Mouse (Mus musculus): ENCODE results near the gene Kdm6b.

Kdm6b gene

GRCm38 (mm10) chr11:69418481-69419442, 5.3 kb upstream of the Kdm6b start:
- peak; percentile 92 to 94 for DNase-seq

GRCm38 (mm10) chr11:69417449-69418384, 4.2 kb upstream of the Kdm6b start:
- DNase-seq = peak; percentile 98

DNA sequence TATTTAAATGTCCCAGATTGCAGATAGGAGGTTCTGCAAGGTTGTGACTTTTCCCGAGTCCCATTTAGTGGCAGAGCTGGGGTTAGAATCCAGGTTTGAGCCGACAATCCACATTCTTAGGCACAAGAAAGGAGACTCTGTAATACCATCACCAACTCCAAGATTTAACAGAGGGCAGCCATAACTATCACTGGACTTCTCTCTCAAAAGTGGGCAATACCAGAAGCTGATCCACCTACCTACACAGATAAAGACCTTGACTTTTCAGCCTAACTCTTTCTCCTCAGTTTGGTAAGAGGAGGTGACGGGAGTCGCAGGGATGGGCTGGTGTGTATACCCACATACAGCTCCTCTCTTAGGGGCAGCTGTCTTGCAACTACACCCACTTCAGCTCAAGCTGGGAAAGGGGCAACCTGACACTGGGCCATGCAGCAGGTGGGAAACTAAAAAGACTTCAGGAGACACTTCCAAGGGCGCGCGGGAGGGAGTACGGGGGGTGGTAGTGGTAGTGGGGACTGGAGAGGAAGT, 3.5 kb upstream of the Kdm6b start:
- DNase-seq = no peak

DNA sequence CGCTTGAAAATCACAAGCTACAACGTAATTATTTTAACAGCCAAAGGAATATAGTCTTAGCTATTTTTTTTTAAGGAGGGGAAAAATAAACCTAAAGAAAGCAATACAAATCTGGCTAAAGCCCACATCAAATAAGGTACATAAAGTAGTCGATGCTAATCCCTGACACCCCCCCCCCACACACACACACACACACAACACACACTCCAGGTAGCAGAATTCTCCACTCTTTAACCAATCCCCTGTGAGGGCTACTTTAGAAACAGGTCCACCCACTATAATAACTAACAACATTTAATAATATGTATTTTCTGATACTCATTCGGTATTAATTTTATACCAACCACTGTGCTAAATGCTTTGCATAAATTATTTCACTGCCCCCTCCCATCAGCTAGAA, 3.0 kb upstream of the Kdm6b start:
- no peak for DNase-seq

- peak; percentile 55 to 70 for DNase-seq
Measured at GRCm38 (mm10) chr11:69415668-69416451, 2.4 kb upstream of the Kdm6b start.

DNA sequence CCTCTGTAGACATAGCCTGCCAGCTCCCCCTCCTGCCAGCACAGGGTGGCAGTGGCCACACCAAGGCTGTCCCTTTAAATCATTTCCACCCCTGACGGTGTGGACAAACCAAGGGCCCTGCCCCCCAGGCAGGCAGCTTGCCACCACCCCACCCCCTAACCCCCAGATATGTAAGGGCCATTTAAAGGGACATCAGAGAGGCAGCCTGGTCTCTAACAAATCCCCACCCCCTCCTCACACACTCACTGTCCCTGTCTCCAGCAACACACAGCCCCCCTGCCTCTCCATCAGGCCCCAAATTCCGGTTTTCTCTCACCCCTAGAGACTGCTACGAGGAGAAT, 1.8 kb upstream of the Kdm6b start:
- DNase-seq = peak; percentile 76 to 85

GRCm38 (mm10) chr11:69414421-69415326, 1.2 kb upstream of the Kdm6b start:
- no peak for DNase-seq

DNA sequence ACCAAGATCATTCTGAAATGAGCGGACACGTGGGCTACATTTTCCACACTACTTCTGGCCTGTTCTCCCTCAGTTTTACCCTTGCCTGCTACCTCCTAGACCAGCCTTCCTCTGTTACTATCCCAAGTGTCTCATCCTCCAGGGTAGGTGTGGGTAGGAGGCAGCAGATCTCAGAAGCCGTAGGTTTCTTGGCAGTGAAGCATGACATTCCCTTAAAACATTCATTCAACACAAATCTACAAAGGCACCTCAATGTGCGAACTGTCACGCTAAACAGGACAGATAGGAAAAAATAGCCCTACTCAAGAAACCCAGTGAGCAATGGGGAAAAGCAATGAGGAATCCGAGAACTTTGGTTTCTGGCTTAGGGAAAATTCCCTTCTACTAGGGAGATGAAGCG, 927 bp downstream of the Kdm6b start:
- no peak for DNase-seq

DNA sequence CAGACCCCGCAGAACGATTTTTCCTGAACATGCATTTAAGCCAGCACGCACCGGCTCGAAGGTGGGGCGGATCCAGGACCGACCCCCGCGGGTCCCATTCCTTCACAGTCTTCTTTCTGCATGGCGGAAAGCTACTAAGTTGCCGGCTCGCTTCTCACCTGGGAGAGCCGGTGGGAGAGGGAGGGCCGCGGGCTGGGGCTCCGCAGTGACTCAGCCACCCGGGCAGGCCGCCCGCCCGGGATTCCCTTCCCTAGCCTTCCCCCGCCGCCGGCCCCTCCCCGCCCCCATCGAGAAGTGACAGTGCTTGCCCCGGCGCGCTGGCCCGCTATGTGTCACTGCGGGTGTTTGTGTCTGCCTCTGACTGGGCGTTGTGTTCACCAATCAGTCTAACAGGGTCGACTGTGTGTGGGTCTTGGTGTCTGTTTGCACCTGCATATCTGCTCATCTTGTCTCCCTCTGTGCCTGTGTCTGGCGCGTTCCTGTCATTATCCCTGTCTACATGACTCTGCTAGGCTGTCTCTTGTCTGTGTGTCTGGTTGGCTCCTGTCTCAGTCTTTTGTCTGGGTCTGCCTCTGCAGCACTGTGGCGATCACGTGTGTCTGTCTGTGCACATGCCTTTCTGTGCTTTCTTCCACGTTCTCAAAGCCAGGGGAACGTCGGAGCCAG, 1.8 kb downstream of the Kdm6b start:
- peak in 1 of 2 experiments; percentile 69 for DNase-seq

- DNase-seq = peak; percentile 94 to 95
Measured at GRCm38 (mm10) chr11:69411073-69411535, 2.4 kb downstream of the Kdm6b start.

GRCm38 (mm10) chr11:69410310-69411072, 3.0 kb downstream of the Kdm6b start:
- DNase-seq = peak in 1 of 2 experiments; percentile 30

DNA sequence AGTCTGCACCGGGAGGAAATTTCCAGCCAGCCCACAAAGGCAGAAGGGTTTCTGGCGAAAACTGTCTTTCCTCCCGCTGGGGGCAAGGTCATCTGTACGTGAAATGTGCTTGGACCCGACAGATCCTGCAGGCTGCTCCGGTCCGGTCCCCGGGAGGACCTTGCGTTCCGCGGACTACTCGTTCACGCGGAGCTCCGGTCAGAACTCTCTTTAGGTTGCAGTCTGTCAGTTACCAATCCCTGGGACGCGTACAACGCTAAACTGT, 3.5 kb downstream of the Kdm6b start:
- DNase-seq = peak in 1 of 2 experiments; percentile 44

DNA sequence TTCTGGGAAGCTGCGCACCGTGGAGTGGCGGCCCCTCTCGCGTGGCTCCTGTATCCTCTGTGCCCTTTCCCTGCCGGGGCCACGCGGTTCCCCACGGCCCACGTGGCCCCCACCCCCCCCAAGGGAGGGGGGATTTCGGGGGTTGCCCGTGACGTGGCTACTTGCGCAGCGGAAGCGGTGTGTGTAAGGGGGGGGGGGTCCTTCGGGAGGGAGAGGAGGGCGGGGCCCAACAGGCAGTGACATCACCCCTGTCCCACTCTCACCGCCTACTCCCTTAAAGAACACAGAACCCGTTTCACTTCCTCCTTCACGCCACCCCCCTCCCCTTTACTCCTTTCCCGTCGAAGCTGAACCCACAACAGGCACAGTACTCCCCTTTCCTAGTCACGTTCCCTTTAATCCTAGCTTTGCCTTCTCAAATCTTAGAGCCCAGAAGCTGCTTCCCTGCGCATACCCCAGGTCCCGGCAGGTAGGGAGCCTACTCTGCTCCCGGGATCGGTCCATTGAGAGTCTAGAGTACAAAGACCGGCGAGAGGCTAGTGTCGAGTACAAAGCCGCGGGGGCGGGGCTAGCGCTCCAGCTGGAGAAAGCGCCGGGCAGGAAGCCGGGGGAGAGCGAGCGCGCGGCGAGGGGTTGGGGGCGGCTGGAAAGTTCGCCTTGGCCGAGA, 4.0 kb downstream of the Kdm6b start:
- peak; percentile 67 to 76 for DNase-seq

GRCm38 (mm10) chr11:69408541-69409377, 4.7 kb downstream of the Kdm6b start:
- peak; percentile 79 to 82 for DNase-seq

- DNase-seq = no peak
Measured at GRCm38 (mm10) chr11:69407724-69408004, 5.8 kb downstream of the Kdm6b start.

DNA sequence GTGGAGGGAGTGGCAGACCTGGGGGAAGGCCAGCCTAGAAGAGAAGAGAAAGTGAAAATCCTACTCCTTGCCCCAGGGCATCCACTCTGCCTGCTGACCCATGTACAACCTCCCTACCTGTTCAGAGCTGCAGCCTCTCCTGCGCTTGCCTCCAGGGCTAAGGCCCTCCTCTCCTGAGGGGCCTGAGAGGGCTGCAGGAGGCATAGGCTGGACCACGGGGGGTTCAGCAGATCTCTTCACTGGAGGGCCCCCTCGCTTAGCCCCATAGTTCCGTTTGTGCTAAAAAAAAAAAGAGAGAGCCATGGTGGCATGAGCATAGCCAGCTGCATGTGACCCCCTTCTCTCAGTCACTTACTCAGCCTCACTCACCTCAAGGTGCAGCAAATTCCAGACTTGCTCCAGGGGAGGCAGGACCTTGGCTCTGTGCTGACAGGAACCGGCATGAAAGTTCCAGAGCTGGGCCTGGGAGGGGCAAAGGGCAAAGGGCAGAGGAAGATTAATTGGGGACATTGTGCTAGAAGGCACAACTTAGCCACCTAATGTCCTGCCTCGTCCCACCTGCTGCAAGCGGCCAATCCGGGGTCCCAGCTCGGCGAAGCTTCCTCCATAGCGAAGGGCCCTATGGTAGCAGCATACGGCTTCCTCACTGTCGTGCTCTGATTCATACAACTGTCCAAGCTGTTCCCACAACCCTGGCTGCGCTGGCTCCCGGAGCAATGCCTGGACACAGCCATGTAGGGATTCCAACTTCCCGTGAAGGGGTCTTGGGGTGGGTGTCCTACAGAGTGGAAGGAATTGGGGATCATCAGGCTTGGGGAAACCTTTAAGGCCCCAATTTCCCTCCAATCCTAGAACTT, 6.4 kb downstream of the Kdm6b start:
- no peak for DNase-seq

GRCm38 (mm10) chr11:69406282-69406681, 7.2 kb downstream of the Kdm6b start:
- no peak for DNase-seq
